Mouse (Mus musculus) C2C12 (cell line): Measurements from ENCODE around the gene Pnpla3. TPM values are rescaled to one million over a fixed set of nuclear protein-coding genes. Genes with fewer than 3 reads are reported as not detected.

Experiments used
- H3K27me3 ChIP-seq: one replicate; pipeline ENCODE4 v1.6.1; 2011; ENCODE audit not compliant: control insufficient read depth, insufficient read depth, insufficient read length
- H3K36me3 ChIP-seq: one replicate; pipeline ENCODE4 v1.6.1; 2011; ENCODE audit not compliant: control insufficient read depth, insufficient read depth
- H3K4me3 ChIP-seq: one replicate; pipeline ENCODE4 v1.5.1; 2011; ENCODE audit warnings: mild to moderate bottlenecking, control low read depth; ENCODE audit not compliant: poor library complexity, insufficient read depth, severe bottlenecking
- H3K79me2 ChIP-seq: one replicate; pipeline ENCODE4 v1.6.1; 2011; ENCODE audit not compliant: control insufficient read depth, insufficient read depth
- H3K79me3 ChIP-seq: one replicate; pipeline ENCODE4 v1.6.1; 2011; ENCODE audit warnings: low read depth, control low read depth
- H3ac ChIP-seq: one replicate; pipeline ENCODE3; 2011; ENCODE audit warnings: low read depth; ENCODE audit not compliant: control insufficient read depth, insufficient read length
- CEBPB ChIP-seq: IDR thresholded peaks from one replicate; pipeline ENCODE4 v1.6.1; 2011; ENCODE audit warnings: low read depth, mild to moderate bottlenecking, control low read depth, moderate library complexity
- CTCF ChIP-seq: IDR thresholded peaks from one replicate; pipeline ENCODE4 v1.5.1; 2011; ENCODE audit not compliant: control insufficient read depth, insufficient read depth, insufficient read length
- FOSL1 ChIP-seq: IDR thresholded peaks from one replicate; pipeline ENCODE4 v1.8.0; 2011; ENCODE audit warnings: mild to moderate bottlenecking, low read length; ENCODE audit not compliant: poor library complexity, insufficient read depth, severe bottlenecking
- MAX ChIP-seq: IDR thresholded peaks from one replicate; pipeline ENCODE4 v1.6.1; 2011; ENCODE audit warnings: mild to moderate bottlenecking, control low read depth
- MYOD1 ChIP-seq: IDR thresholded peaks from one replicate; pipeline ENCODE4 v1.6.1; 2011; ENCODE audit warnings: low read depth; ENCODE audit not compliant: control insufficient read depth, insufficient read length
- MYOG ChIP-seq: IDR thresholded peaks from one replicate; pipeline ENCODE4 v1.6.1; 2011; ENCODE audit not compliant: control insufficient read depth, insufficient read length; ENCODE audit errors: extremely low read depth
- USF1 ChIP-seq: IDR thresholded peaks from one replicate; pipeline ENCODE4 v1.6.1; 2011; ENCODE audit warnings: low read depth, mild to moderate bottlenecking, control low read depth, moderate library complexity
- polyA plus RNA-seq: library from polyadenylated mRNA; unstranded; fragments of >200 nt; fragmentation: generic; extraction: Trizol; gene quantifications from one replicate; pipeline ENCODE4 v1.2.1, GENCODE M21; 2012; ENCODE audit warnings: missing spikeins

Gene Pnpla3
- polyA plus RNA-seq, 1 experiment = not detected

- Histone ChIP-seq H3K79me3 (peaks cover 22% of the 10 kb centered on the region), H3K4me3 (no peak overlapping the region), H3K79me2 (peaks cover 35% of the 10 kb centered on the region), H3ac (no peak overlapping the region), H3K27me3 (no peaks in the 10 kb centered on the region), H3K36me3 (peaks cover 63% of the 10 kb centered on the region)
- TF ChIP-seq MYOG (no peak), CTCF (no peak), FOSL1 (no peak), USF1 (no peak), CEBPB (no peak), MAX (no peak), MYOD1 (no peak)
Observed at GRCm38 (mm10) chr15:84196486-84197165, 29.0 kb downstream of the Pnpla3 start.

GRCm38 (mm10) chr15:84207327-84207726 is 39.7 kb downstream of the Pnpla3 start:
- Histone ChIP-seq H3K79me2 (no peaks in the 10 kb centered on the region), H3K4me3 (no peak overlapping the region), H3ac (no peak overlapping the region), H3K79me3 (no peaks in the 10 kb centered on the region), H3K27me3 (no peaks in the 10 kb centered on the region), H3K36me3 (peaks cover 90% of the 10 kb centered on the region)
- TF ChIP-seq FOSL1 (no peak), USF1 (no peak), CEBPB (no peak), MYOG (no peak), CTCF (no peak), MAX (no peak), MYOD1 (no peak)

GRCm38 (mm10) chr15:84209517-84210412 is 42.1 kb downstream of the Pnpla3 start:
- H3K36me3 ChIP-seq = peaks cover 79% of the 10 kb centered on the region

GRCm38 (mm10) chr15:84210461-84210860 is 42.8 kb downstream of the Pnpla3 start:
- Histone ChIP-seq H3ac (no peak overlapping the region), H3K79me3 (no peaks in the 10 kb centered on the region), H3K36me3 (peaks cover 79% of the 10 kb centered on the region), H3K79me2 (no peaks in the 10 kb centered on the region), H3K27me3 (no peaks in the 10 kb centered on the region), H3K4me3 (no peak overlapping the region)
- no peak for TF ChIP-seq USF1
- TF ChIP-seq MYOG = no peak
- TF ChIP-seq CTCF = no peak

More at GRCm38 (mm10) chr15:84209517-84210412, 42.1 kb downstream of the Pnpla3 start:
- Histone ChIP-seq H3K27me3 (no peaks in the 10 kb centered on the region), H3K79me2 (no peaks in the 10 kb centered on the region), H3K79me3 (no peaks in the 10 kb centered on the region), H3ac (no peak overlapping the region), H3K4me3 (no peak overlapping the region)
- no peak for TF ChIP-seq CTCF
- no peak for TF ChIP-seq MYOD1
- TF ChIP-seq MAX = no peak
- no peak for TF ChIP-seq USF1
- no peak for TF ChIP-seq CEBPB
- TF ChIP-seq MYOG = no peak
- no peak for TF ChIP-seq FOSL1

- H3K79me3 ChIP-seq = no peaks in the 10 kb centered on the region
- H3K79me2 ChIP-seq = no peaks in the 10 kb centered on the region
- peaks cover 75% of the 10 kb centered on the region for H3K36me3 ChIP-seq
- no peak overlapping the region for H3K4me3 ChIP-seq
- no peaks in the 10 kb centered on the region for H3K27me3 ChIP-seq
- TF ChIP-seq FOSL1 = no peak
- no peak for TF ChIP-seq MAX
- no peak for TF ChIP-seq CTCF
- no peak for TF ChIP-seq CEBPB
- no peak for TF ChIP-seq MYOG
- TF ChIP-seq USF1 = no peak
- TF ChIP-seq MYOD1 = no peak
- no peak overlapping the region for H3ac ChIP-seq
Observed at GRCm38 (mm10) chr15:84210941-84211340, 43.3 kb downstream of the Pnpla3 start.
